Mouse (Mus musculus) leukemia stem cell, adult 10-12 weeks (primary cell): ENCODE results near the gene Phc3. TPM values are rescaled to one million over a fixed set of nuclear protein-coding genes. Genes with fewer than 3 reads are reported as not detected.

ENCODE experiments used
- polyA plus RNA-seq: library from polyadenylated mRNA; stranded (reverse); fragments of >175 nt; gene quantifications from 2 replicates; pipeline ENCODE4 v1.2.3, GENCODE M21; 2012; ENCODE audit warnings: low replicate concordance

Gene Phc3
- 1.2 and 4.6 TPM in 2 replicates for polyA plus RNA-seq

DNA sequence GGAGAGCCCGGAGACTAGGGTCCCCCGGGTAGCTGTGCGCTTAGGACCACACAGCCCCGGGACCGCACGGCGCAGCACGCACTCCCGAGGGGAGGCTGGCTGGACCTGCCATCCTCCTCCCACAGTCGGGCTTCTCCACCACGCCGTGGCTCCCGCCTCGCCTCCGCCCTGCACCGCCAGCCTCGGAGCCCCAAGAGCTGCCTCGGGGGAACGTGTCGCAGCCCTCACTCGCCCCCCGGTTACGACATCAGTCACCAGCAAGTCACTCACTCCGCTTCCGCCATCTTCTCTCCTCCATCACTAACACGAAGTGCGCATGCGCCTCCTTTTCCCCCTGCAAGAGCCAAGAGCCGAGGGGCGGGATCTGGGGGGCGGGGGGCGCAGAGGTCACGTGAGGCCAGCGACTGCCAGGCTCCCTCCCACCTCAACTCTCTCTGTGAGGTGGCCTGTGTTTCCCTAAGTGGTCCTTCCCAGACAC lies at the start of gene Phc3:
Gene Phc3, minus strand, starts transcription at position 312 of the 478 bp plus-strand sequence.

DNA sequence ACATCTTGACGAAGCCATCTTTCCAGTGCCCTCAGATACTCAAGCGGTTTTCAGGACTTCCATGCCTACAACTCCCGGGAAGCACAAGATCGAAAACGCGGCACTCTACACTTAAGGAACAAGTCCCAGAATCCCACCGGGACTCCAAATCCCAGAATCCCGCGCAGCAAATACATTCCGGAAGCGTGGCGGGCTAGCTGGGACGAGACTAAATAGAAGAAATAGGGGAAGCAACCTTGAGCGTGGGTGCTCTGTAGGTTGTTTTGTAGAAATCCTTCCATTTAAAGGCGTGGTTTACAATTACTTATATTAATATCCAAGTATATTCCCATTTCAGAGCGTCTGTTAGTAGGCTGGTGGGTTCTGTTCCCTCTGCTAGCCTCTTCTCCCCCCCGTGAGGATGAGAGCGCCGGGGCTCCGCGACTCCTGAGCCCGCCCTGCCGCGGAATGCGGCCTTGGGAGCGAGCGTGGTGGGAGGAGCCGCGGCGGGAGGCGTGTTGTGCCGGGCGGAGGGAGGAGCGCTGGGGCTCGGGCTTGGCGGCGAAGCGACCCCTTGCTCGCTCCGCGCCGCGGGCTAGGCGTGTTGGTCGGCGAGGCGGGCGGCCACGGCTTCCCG lies 26.2 kb upstream of the Phc3 start, which contains the start of gene Prkci:
Gene Prkci, plus strand, starts transcription at position 465 of the 616 bp plus-strand sequence.

DNA sequence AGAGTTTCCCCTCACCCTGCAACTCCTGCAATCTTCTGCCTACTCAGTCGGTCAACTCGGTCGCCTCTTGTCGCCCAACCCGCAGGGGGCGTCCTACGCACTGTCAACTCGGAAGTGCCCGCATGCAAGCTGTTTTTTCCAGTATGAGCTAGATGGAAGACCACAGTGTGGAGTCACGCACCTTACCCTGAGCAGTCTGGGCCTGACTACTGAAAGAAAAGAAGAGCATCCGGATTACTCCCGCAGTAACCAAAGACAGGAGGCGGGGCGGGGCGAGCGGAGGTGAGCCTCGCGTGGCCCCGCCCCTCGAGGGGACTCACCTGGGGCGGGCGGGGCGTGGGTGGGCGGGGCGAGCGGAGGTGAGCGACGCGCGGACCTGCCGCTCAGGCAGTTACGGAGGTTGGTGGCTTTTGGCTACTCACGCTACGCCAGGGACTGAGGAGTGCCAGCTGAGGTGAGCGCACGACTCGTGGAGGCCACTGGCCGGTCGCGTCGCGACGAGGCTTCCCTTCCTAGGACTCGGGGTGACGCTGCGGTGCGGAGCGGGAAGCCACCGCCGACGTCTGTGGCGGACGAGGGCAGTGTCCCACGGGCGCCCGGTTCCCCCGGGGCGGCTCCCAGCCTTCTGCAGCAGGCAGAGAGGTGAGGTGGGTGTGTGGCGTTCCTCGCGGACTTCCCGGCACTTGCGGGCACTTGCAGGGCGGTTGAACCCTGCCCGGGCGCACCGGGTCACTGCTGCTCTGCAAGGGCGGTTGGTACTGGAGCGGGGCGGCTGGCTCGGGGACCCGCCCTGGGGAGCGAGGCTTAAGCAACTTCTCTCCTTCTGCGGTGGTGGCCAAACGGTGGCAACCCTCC lies 113.4 kb downstream of the Phc3 start, which contains the start of gene Gpr160:
Gene Gpr160, plus strand, starts transcription at position 347 of the 855 bp plus-strand sequence.

Other genes with a start within 250 kb of the Phc3 start
- not detected in 2 replicates for gene Samd7, start 223.1 kb downstream of the Phc3 start, polyA plus RNA-seq
- 10.2 and 10.4 TPM in 2 replicates for gene Sec62, start 176.5 kb downstream of the Phc3 start, polyA plus RNA-seq
- 0.08 TPM in 1 of 2 replicates, not detected in the other for gene Gpr160, start 113.5 kb downstream of the Phc3 start, polyA plus RNA-seq
- gene Prkci, start 26.3 kb upstream of the Phc3 start, polyA plus RNA-seq: 1.0 and 1.3 TPM in 2 replicates
- gene Skil, start 125.6 kb upstream of the Phc3 start, polyA plus RNA-seq: 0.21 and 1.9 TPM in 2 replicates
- not detected in 2 replicates for gene Cldn11, start 180.5 kb upstream of the Phc3 start, polyA plus RNA-seq